Mouse (Mus musculus) liver, postnatal 0 days (tissue): ENCODE data around the gene Smox.

Experiments used
- CTCF ChIP-seq: sonication (generic); IDR thresholded peaks from 2 replicates; pipeline ENCODE4 v1.5.1; 2016; ENCODE audit warnings: antibody characterized with exemption, low read depth
- EP300 ChIP-seq: IDR thresholded peaks from 2 replicates; pipeline ENCODE4 v1.6.1; 2016; ENCODE audit warnings: antibody characterized with exemption, low read depth, mild to moderate bottlenecking

GRCm38 (mm10) chr2:131460946-131461682 is 30.2 kb upstream of the Smox start:
- TF ChIP-seq CTCF (no peak), EP300 (no peak)
